Mouse (Mus musculus) CH12.LX (cell line): ENCODE results near the gene Maco1. TPM values are rescaled to one million over a fixed set of nuclear protein-coding genes. Genes with fewer than 3 reads are reported as not detected.

Experiments
- DNase-seq: peaks from one replicate; pipeline ENCODE4 v3.0.0-alpha.2; 2013; ENCODE audit errors: extremely low read depth
- H3K27ac ChIP-seq: 2 replicates; pipeline ENCODE4 v1.5.1; 2012; ENCODE audit warnings: low read depth, mild to moderate bottlenecking, control low read depth, moderate library complexity; ENCODE audit not compliant: insufficient read depth
- H3K27me3 ChIP-seq: replicated peaks from 2 replicates; pipeline ENCODE3; 2012; ENCODE audit warnings: inconsistent platforms
- H3K36me3 ChIP-seq, 2 experiments: replicated peaks in 1 of 2; 2 replicates each; pipeline versions ENCODE3 to v1.6.1; 2012; ENCODE audit warnings: inconsistent platforms in 1 of 2, low read length in 1 of 2, mild to moderate bottlenecking in 1 of 2, mixed read lengths in 1 of 2, moderate library complexity in 1 of 2; ENCODE audit not compliant: control insufficient read depth in 1 of 2, insufficient read depth in 1 of 2
- H3K4me1 ChIP-seq, 2 experiments: 2 replicates each; pipeline ENCODE4 v1.6.1; 2012; ENCODE audit warnings: inconsistent platforms in 1 of 2, moderate library complexity in 1 of 2; ENCODE audit not compliant: insufficient read depth in 2 of 2, control insufficient read depth in 1 of 2
- H3K4me2 ChIP-seq: 2 replicates; pipeline ENCODE4 v1.6.1; 2012; ENCODE audit warnings: low read depth, mild to moderate bottlenecking, control low read depth; ENCODE audit not compliant: poor library complexity, insufficient read depth, severe bottlenecking
- H3K4me3 ChIP-seq, 3 experiments: fragments of 150-350 bp in 1 of 3; sonication (generic) in 1 of 3; replicated peaks in 1 of 3; 2 replicates each; pipeline versions ENCODE3 to v1.5.1; 2011 to 2012; ENCODE audit warnings: low read depth in 2 of 3, low read length in 2 of 3, mild to moderate bottlenecking in 2 of 3, moderate library complexity in 2 of 3, control low read depth in 1 of 3, improper control_type of control experiment in 1 of 3, inconsistent platforms in 1 of 3, mixed read lengths in 1 of 3; ENCODE audit not compliant: poor library complexity in 1 of 3
- H3K79me2 ChIP-seq: replicated peaks from 2 replicates; pipeline ENCODE4 v1.6.1; 2012; ENCODE audit warnings: mild to moderate bottlenecking, moderate library complexity; ENCODE audit not compliant: control insufficient read depth, poor library complexity, insufficient read depth, severe bottlenecking; ENCODE audit errors: extremely low read depth
- H3K9ac ChIP-seq: 2 replicates; pipeline ENCODE4 v1.6.1; 2012; ENCODE audit warnings: low read depth, mild to moderate bottlenecking, control low read depth, moderate library complexity; ENCODE audit not compliant: insufficient read depth
- H3K9me3 ChIP-seq: replicated peaks from 2 replicates; pipeline ENCODE3; 2012; ENCODE audit warnings: low read length, inconsistent platforms, mixed read lengths
- CHD2 ChIP-seq: IDR thresholded peaks from 2 replicates; pipeline ENCODE4 v1.6.1; 2011; ENCODE audit warnings: low read length, improper control_type of control experiment
- EP300 ChIP-seq: IDR thresholded peaks from 2 replicates; pipeline ENCODE4 v1.6.1; 2011; ENCODE audit warnings: low read length, improper control_type of control experiment
- ETS1 ChIP-seq: conservative IDR thresholded peaks from 2 replicates; pipeline ENCODE4 v1.6.1; 2012; ENCODE audit warnings: low read depth, mild to moderate bottlenecking, inconsistent platforms, low read length, improper control_type of control experiment, moderate library complexity
- HCFC1 ChIP-seq: IDR thresholded peaks from 2 replicates; pipeline ENCODE4 v1.6.1; 2012; ENCODE audit warnings: low read depth, mild to moderate bottlenecking, inconsistent platforms, low read length, improper control_type of control experiment
- IRF4 ChIP-seq: IDR thresholded peaks from 2 replicates; pipeline ENCODE4 v1.6.1; 2014; ENCODE audit warnings: low read depth, mild to moderate bottlenecking, inconsistent platforms, low read length, improper control_type of control experiment
- JUND ChIP-seq: conservative IDR thresholded peaks from 2 replicates; pipeline ENCODE4 v1.6.1; 2011; ENCODE audit warnings: low read depth, low read length, improper control_type of control experiment
- NELFE ChIP-seq: IDR thresholded peaks from 2 replicates; pipeline ENCODE4 v1.6.1; 2011; ENCODE audit warnings: low read depth, low read length, improper control_type of control experiment
- PAX5 ChIP-seq: IDR thresholded peaks from 2 replicates; pipeline ENCODE4 v1.6.1; 2012; ENCODE audit warnings: low read length, inconsistent platforms, mixed read lengths
- POLR2AphosphoS2 ChIP-seq: IDR thresholded peaks from 2 replicates; pipeline ENCODE4 v1.6.1; 2011; ENCODE audit warnings: low read depth, low read length, improper control_type of control experiment
- RAD21 ChIP-seq: IDR thresholded peaks from 2 replicates; pipeline ENCODE4 v1.6.1; 2011; ENCODE audit warnings: low read depth, mild to moderate bottlenecking, low read length, improper control_type of control experiment, moderate library complexity
- SIN3A ChIP-seq: IDR thresholded peaks from 2 replicates; pipeline ENCODE4 v1.6.1; 2012; ENCODE audit warnings: low read length, improper control_type of control experiment, inconsistent platforms
- TBP ChIP-seq: conservative IDR thresholded peaks from 2 replicates; pipeline ENCODE4 v1.6.1; 2011; ENCODE audit warnings: low read depth, low read length, improper control_type of control experiment
- TCF12 ChIP-seq: IDR thresholded peaks from 2 replicates; pipeline ENCODE4 v1.6.1; 2014; ENCODE audit warnings: low read depth, mild to moderate bottlenecking, inconsistent platforms, low read length, improper control_type of control experiment
- USF2 ChIP-seq: conservative IDR thresholded peaks from 2 replicates; pipeline ENCODE4 v1.6.1; 2011; ENCODE audit warnings: low read depth, low read length, improper control_type of control experiment
- ZKSCAN1 ChIP-seq: IDR thresholded peaks from 2 replicates; pipeline ENCODE4 v1.6.1; 2012; ENCODE audit warnings: low read depth, inconsistent platforms, low read length, improper control_type of control experiment, borderline replicate concordance
- ZNF384 ChIP-seq: IDR thresholded peaks from 2 replicates; pipeline ENCODE4 v1.6.1; 2012; ENCODE audit warnings: low read depth, low read length, improper control_type of control experiment, inconsistent platforms
- dilution Hi-C: fragments of 300-500 bp; cut with MboI; formaldehyde crosslinking; loops from 2 replicates; pipeline ENCODE4 v1.14.3; 2020; ENCODE audit warnings: low sequenced_read_pairs; ENCODE audit not compliant: extremely low pct_unique_long_range_greater_than_20kb, extremely low pct_ligation_motif_present
- in situ Hi-C: fragments of 300-500 bp; cut with MboI; formaldehyde crosslinking; loops from 3 replicates; pipeline ENCODE4 v1.14.3; 2019; ENCODE audit warnings: low sequenced_read_pairs, low pct_ligation_motif_present, low pct_unique_long_range_greater_than_20kb, mixed read lengths
- polyA plus RNA-seq: library from polyadenylated mRNA; unstranded; fragments of >175 nt; gene quantifications from 2 replicates; pipeline ENCODE4 v1.2.1, GENCODE M21; 2012; ENCODE audit warnings: low read depth; ENCODE audit not compliant: insufficient read length
- total RNA-seq, 2 experiments: library from RNA; depleted of rRNA; stranded (reverse); fragments of 300-350 nt in 1 of 2; fragments of >200 nt in 1 of 2; gene quantifications; 2 replicates each; pipeline ENCODE4 v1.2.3; 2012 to 2014

Maco1 gene
- total and polyA plus RNA-seq, 3 experiments: 15.8 to 19.8 (median 17.3) TPM

DNA sequence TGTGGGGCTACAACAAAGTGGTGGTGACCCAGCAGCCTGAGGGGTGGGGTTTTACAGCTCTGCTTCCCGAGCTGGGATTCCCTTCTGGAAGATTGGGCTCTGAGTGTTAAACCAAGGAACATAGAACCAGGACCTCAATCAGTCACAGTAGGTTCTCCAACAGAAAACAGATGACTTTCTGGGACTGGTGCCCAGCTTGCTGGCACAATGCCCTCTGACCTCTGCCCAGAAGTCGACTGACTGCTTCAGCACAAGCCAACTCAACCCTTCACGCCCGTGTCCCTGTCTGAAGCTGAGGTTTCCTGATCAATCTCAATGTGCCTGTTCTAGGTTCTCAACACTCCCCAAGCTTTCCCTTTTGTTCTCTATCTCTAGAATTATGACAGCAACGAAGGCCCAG is 48.4 kb downstream of the Maco1 start:
- dilution Hi-C loops: no loop called here
- no peaks in the 10 kb centered on the region for H3K4me1 ChIP-seq
- H3K27ac ChIP-seq: no peak overlapping the region
- no peak for DNase-seq
- H3K9me3 ChIP-seq: no peaks in the 10 kb centered on the region
- no peak overlapping the region for H3K9ac ChIP-seq
- no peak overlapping the region for H3K4me2 ChIP-seq
- peaks cover 41 to 77% of the 10 kb centered on the region in 2 experiments for H3K36me3 ChIP-seq
- in situ Hi-C loops: loop anchor here (10.0 kb wide), 1 partner anchor 70 kb away; no protein-coding TSS in a partner anchor
- TF ChIP-seq ZKSCAN1 (no peak), USF2 (no peak)
- no peak overlapping the region for H3K4me3 ChIP-seq
- no peaks in the 10 kb centered on the region for H3K79me2 ChIP-seq
- no peaks in the 10 kb centered on the region for H3K27me3 ChIP-seq

DNA sequence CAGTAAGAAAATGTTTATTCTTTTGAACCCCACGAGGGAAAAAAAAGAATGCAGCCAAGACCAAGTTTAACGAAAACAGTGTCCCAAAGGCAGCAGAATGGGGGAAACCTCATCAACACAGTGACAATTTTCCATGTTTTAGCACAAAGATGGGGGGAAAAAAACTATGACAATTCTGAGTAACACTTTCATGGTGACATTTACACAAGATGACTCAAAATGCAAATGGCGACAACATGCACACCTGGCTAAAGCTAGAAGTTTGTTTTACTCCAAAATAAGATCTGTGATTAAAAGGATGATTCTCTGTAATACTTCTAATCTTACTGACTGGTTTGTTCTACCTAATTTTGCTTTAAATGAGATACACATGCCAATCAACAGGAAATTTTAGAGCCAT is 50.4 kb downstream of the Maco1 start:
- H3K27me3 ChIP-seq: no peaks in the 10 kb centered on the region
- dilution Hi-C loops (no loop called here), in situ Hi-C loops (loop anchor here (10.0 kb wide), 1 partner anchor 72 kb away; no protein-coding TSS in a partner anchor)
- H3K9ac ChIP-seq: no peak overlapping the region
- no peak overlapping the region for H3K4me2 ChIP-seq
- H3K4me3 ChIP-seq: no peak overlapping the region
- H3K79me2 ChIP-seq: no peaks in the 10 kb centered on the region
- no peak overlapping the region for H3K27ac ChIP-seq
- DNase-seq: no peak
- no peaks in the 10 kb centered on the region for H3K9me3 ChIP-seq
- H3K4me1 ChIP-seq: no peaks in the 10 kb centered on the region
- peaks cover 31 to 61% of the 10 kb centered on the region in 2 experiments for H3K36me3 ChIP-seq
- no peak for TF ChIP-seq TCF12
- peak; percentile 64 for TF ChIP-seq JUND
- TF ChIP-seq SIN3A: 0 out of 2 replicates have a peak, but pooled peaks have one; percentile 22
- TF ChIP-seq ETS1: peak; percentile 21; the same call in 1 of the 2 replicates
- TF ChIP-seq CHD2: no peak
- TF ChIP-seq IRF4: peak; percentile 65
- peak; percentile 66 for TF ChIP-seq EP300

DNA sequence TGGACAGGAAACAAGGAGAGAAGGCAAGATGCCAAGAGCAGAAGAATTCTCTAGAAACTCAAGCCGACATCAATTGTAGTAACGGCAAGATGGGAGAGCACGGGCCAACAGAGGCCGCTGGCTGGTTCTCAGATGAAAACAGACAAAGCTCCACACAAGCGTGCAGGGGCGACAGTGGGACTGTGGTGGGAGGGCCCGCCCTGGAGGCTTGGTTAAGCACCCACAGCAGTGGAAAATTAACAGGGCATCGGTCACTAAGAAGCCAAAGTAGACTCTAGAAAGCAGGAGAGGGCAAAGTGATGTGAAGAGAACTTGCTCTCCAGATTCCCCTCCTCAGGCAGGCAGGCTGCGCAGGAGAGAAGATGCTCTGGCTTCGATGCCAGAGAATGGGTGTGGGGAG is 51.0 kb downstream of the Maco1 start:
- in situ Hi-C loops (loop anchor here (10.0 kb wide), 1 partner anchor 73 kb away; no protein-coding TSS in a partner anchor), dilution Hi-C loops (no loop called here)
- no peaks in the 10 kb centered on the region for H3K79me2 ChIP-seq
- H3K27ac ChIP-seq: no peak overlapping the region
- no peak for TF ChIP-seq SIN3A
- no peak for TF ChIP-seq NELFE
- TF ChIP-seq USF2: no peak
- no peak for TF ChIP-seq RAD21
- no peak for TF ChIP-seq PAX5
- TF ChIP-seq EP300: no peak
- TF ChIP-seq JUND: no peak
- no peak for TF ChIP-seq ZNF384
- TF ChIP-seq CHD2: no peak
- TF ChIP-seq POLR2AphosphoS2: no peak
- no peak for TF ChIP-seq ETS1
- no peak for TF ChIP-seq HCFC1
- TF ChIP-seq TBP: no peak
- H3K4me2 ChIP-seq: no peak overlapping the region
- no peaks in the 10 kb centered on the region for H3K9me3 ChIP-seq
- no peak overlapping the region for H3K4me3 ChIP-seq
- no peak for DNase-seq
- no peaks in the 10 kb centered on the region for H3K27me3 ChIP-seq
- H3K36me3 ChIP-seq: peaks cover 31 to 60% of the 10 kb centered on the region in 2 experiments
- H3K4me1 ChIP-seq: peaks cover 0 to 5% of the 10 kb centered on the region in 2 experiments; a peak in 1 of 4 replicates
- H3K9ac ChIP-seq: no peak overlapping the region
